Mouse (Mus musculus): ENCODE results near the gene Arhgap18.

The Arhgap18 gene

DNA sequence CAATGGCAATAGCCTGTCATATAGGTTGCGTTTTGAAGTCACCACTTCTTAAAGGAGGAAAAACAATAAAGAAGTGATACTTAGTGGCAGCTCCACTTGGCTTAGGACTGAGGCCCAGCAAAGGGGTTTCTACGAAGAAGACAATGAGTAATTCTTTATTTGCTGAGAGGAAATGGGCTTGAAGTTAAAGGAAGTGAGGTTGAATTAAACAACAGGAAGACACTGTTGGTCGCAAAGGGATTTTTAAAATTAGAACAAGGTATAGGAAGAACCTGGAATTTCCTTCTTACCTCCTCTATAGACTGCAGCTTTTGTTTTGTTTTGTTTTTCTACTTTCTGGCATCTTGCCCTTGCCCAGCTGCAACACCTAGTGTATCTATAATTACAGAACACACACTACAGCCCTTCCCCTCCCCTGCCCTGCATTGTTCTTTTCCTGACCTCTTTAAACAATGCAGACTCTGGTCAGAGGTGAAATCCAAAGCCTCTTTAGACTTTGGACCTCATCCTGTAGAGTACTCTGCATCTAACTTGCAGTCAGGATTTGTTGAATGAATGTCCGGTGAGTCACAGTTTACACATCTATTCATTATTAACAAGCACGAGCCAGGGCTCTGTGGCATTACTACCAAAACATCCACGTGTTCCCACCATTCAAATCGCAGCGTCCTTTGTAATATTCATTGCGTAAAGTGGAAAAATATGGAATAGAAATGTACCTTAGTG, 75.4 kb downstream of the Arhgap18 start:
- no peak overlapping the region for H3K4me3 ChIP-seq (replicated peaks; ENCODE audit: low read length)
- H3K27me3 ChIP-seq (ENCODE audit: insufficient read depth, low read length), result no peaks in the 10 kb centered on the region
- TF ChIP-seq NANOG (IDR thresholded peaks at IDR 0.05; ENCODE audit: borderline replicate concordance, low read length), result no peak
- TF ChIP-seq CTCF (conservative IDR thresholded peaks at IDR 0.05; ENCODE audit: low read length), result no peak
- TF ChIP-seq POU5F1 (IDR thresholded peaks at IDR 0.05; ENCODE audit: borderline replicate concordance, low read length), result no peak
- no peaks in the 10 kb centered on the region for H3K36me3 ChIP-seq (ENCODE audit: insufficient read depth, low read length)
- H3K9me3 ChIP-seq (ENCODE audit: low read length), result peaks cover 6% of the 10 kb centered on the region
- H3K4me1 ChIP-seq (replicated peaks; ENCODE audit: low read depth, low read length), result no peaks in the 10 kb centered on the region

DNA sequence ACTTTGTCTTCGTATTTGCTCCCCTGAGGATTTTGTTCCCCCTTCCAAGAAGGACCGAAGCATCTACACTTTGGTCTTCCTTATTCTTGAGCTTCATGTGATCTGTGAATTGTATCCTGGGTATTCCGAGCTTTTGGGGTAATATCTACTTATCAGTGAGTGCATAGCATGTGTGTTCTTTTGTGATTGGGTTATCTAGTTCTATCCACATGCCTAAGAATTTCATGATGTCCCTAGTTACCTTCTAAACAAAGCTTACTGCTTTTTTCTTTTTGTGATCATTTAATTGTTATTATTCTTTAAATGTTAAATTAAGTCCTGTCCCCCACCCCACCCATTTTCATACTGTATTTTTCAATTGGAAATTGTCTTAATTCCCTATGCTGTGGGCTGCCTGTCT, 78.8 kb downstream of the Arhgap18 start:
- H3K9me3 ChIP-seq (ENCODE audit: low read length), result peaks cover 6% of the 10 kb centered on the region
- H3K4me1 ChIP-seq (replicated peaks; ENCODE audit: low read depth, low read length), result no peaks in the 10 kb centered on the region
- no peaks in the 10 kb centered on the region for H3K27me3 ChIP-seq (ENCODE audit: insufficient read depth, low read length)
- TF ChIP-seq NANOG (IDR thresholded peaks at IDR 0.05; ENCODE audit: borderline replicate concordance, low read length) (no peak), CTCF (conservative IDR thresholded peaks at IDR 0.05; ENCODE audit: low read length) (no peak), POU5F1 (IDR thresholded peaks at IDR 0.05; ENCODE audit: borderline replicate concordance, low read length) (no peak)
- H3K36me3 ChIP-seq (ENCODE audit: insufficient read depth, low read length), result no peaks in the 10 kb centered on the region
- H3K4me3 ChIP-seq (replicated peaks; ENCODE audit: low read length), result no peak overlapping the region

DNA sequence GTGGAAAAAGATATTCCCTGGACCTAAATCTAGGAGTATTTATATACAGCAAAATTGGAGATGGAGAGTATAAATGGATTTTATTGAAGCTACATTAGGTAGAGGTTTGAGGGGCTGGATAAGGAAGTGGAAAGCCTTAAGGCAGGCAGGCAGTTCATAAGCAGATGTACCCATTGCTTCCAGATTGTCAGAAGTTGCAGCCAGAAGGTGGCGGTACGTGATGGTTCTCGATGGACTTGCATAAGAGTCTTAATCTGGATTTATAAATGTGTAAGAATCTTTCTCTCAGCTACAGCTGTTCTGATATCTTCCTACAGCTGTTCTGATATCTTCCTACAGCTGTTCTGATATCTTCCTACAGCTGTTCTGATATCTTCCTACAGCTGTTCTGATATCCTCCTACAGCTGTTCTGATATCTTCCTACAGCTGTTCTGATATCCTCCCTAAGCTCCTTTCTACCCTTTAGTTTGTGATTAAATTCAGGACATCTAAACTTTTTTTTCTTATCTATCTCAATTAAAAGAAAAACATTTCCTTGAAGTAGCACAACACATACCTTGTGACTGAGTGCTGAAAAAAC, 79.5 kb downstream of the Arhgap18 start:
- no peaks in the 10 kb centered on the region for H3K4me1 ChIP-seq (replicated peaks; ENCODE audit: low read depth, low read length)
- no peaks in the 10 kb centered on the region for H3K36me3 ChIP-seq (ENCODE audit: insufficient read depth, low read length)
- H3K27me3 ChIP-seq (ENCODE audit: insufficient read depth, low read length), result no peaks in the 10 kb centered on the region
- H3K4me3 ChIP-seq (replicated peaks; ENCODE audit: low read length), result no peak overlapping the region
- TF ChIP-seq CTCF (conservative IDR thresholded peaks at IDR 0.05; ENCODE audit: low read length) (no peak), POU5F1 (IDR thresholded peaks at IDR 0.05; ENCODE audit: borderline replicate concordance, low read length) (no peak), NANOG (IDR thresholded peaks at IDR 0.05; ENCODE audit: borderline replicate concordance, low read length) (no peak)
- peaks cover 6% of the 10 kb centered on the region for H3K9me3 ChIP-seq (ENCODE audit: low read length)

DNA sequence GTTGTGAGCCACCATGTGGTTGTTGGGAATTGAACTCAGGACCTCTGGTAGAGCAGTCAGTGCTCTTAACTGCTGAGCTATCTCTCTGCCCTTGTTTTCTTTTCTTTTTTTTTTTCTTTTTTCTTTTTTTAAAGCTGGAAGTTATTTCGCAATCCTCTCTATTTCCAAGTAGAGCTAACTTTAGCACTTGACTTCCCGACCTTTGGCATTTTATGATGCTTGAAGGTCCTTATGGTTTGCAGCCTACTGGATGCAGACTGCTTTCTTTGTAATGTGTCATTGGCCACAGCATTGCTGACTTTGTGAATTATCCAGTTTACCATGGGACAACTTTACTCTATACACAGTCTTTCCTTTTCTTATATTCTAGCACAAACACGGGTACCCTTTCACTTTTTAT, 80.2 kb downstream of the Arhgap18 start:
- H3K4me3 ChIP-seq (replicated peaks; ENCODE audit: low read length), result no peak overlapping the region
- H3K9me3 ChIP-seq (ENCODE audit: low read length), result peaks cover 6% of the 10 kb centered on the region
- H3K27me3 ChIP-seq (ENCODE audit: insufficient read depth, low read length), result no peaks in the 10 kb centered on the region
- no peaks in the 10 kb centered on the region for H3K36me3 ChIP-seq (ENCODE audit: insufficient read depth, low read length)
- H3K4me1 ChIP-seq (replicated peaks; ENCODE audit: low read depth, low read length), result no peaks in the 10 kb centered on the region
- TF ChIP-seq POU5F1 (IDR thresholded peaks at IDR 0.05; ENCODE audit: borderline replicate concordance, low read length), result no peak
- no peak for TF ChIP-seq CTCF (conservative IDR thresholded peaks at IDR 0.05; ENCODE audit: low read length)
- TF ChIP-seq NANOG (IDR thresholded peaks at IDR 0.05; ENCODE audit: borderline replicate concordance, low read length), result no peak

DNA sequence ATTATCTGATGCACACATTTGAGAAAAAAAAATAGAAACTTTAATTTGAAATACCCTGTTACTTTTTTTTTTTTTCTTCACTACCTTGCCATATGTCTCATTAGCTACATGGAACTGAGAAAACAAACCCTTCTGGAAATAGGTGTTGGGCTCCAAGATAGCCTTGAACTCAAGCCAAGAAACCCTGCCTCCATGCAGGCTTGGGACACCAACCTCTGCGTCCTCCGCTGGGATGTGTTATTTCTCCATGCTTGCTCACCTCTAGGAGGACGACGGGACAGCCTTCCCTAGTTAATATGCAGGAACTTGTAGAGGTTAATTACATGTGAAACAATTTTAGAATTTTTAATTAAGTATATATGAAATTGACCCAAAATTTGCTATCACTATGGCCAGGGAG, 96.1 kb downstream of the Arhgap18 start:
- Histone ChIP-seq H3K4me3 (replicated peaks; ENCODE audit: low read length) (no peak overlapping the region), H3K36me3 (ENCODE audit: insufficient read depth, low read length) (no peaks in the 10 kb centered on the region), H3K27me3 (ENCODE audit: insufficient read depth, low read length) (no peaks in the 10 kb centered on the region), H3K4me1 (replicated peaks; ENCODE audit: low read depth, low read length) (no peaks in the 10 kb centered on the region), H3K9me3 (ENCODE audit: low read length) (peaks cover under 1% of the 10 kb centered on the region; the same call in 1 of the 2 replicates)
- no peak for TF ChIP-seq NANOG (IDR thresholded peaks at IDR 0.05; ENCODE audit: borderline replicate concordance, low read length)
- no peak for TF ChIP-seq POU5F1 (IDR thresholded peaks at IDR 0.05; ENCODE audit: borderline replicate concordance, low read length)
- TF ChIP-seq CTCF (conservative IDR thresholded peaks at IDR 0.05; ENCODE audit: low read length), result no peak

DNA sequence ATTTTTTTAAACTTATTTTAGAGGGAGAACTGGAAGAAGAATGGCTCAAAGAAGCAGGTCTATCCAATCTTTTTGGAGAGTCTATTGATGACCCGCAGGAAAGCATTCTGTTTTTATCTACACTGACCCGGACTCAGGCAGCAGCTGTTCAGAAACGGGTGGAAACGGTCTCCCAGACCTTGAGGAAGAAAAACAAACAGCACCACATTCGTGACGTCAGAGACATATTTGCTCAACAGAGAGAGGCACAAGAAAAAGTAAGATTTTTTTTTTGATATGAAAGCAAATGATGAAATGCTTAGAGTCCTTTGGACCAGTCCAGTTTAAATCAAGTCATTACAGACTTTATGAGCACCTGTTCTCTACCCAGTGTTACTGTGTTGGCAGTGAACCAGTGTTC, 96.6 kb downstream of the Arhgap18 start:
- TF ChIP-seq POU5F1 (IDR thresholded peaks at IDR 0.05; ENCODE audit: borderline replicate concordance, low read length) (no peak), NANOG (IDR thresholded peaks at IDR 0.05; ENCODE audit: borderline replicate concordance, low read length) (no peak), CTCF (conservative IDR thresholded peaks at IDR 0.05; ENCODE audit: low read length) (no peak)

DNA sequence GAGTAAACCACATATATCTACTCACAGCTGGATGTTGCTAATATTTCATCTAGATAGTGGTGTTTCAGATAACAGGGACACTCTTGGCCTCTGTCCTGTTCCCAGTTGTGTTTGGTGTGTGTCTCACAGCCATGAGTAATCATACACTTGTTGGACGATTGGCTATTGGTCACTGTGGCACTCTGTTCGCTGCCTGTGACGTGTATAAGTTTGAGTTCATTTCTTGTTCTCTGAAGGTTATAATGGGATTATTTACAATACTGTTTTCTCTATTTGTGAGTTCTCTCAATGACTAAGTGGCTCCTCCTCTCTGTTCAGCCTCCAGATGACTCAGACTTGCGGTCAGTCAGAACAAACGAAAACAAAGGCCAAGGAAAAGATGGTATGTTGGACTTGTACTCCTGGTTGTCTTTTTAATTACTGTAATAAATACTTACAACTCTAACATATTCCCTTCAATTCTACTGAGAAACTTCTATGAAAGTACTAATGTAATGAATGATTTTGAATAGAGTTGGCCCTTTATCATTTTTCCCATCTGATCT, 101.4 kb downstream of the Arhgap18 start:
- Histone ChIP-seq H3K36me3 (ENCODE audit: insufficient read depth, low read length) (no peaks in the 10 kb centered on the region), H3K9me3 (ENCODE audit: low read length) (no peaks in the 10 kb centered on the region), H3K4me1 (replicated peaks; ENCODE audit: low read depth, low read length) (no peaks in the 10 kb centered on the region), H3K27me3 (ENCODE audit: insufficient read depth, low read length) (no peaks in the 10 kb centered on the region), H3K4me3 (replicated peaks; ENCODE audit: low read length) (no peak overlapping the region)
- TF ChIP-seq NANOG (IDR thresholded peaks at IDR 0.05; ENCODE audit: borderline replicate concordance, low read length) (no peak), POU5F1 (IDR thresholded peaks at IDR 0.05; ENCODE audit: borderline replicate concordance, low read length) (no peak), CTCF (conservative IDR thresholded peaks at IDR 0.05; ENCODE audit: low read length) (no peak)

More for the DNA sequence above, 96.6 kb downstream of the Arhgap18 start:
- H3K27me3 ChIP-seq (ENCODE audit: insufficient read depth, low read length), result no peaks in the 10 kb centered on the region
- no peak overlapping the region for H3K4me3 ChIP-seq (replicated peaks; ENCODE audit: low read length)
- H3K9me3 ChIP-seq (ENCODE audit: low read length), result no peaks in the 10 kb centered on the region
- H3K4me1 ChIP-seq (replicated peaks; ENCODE audit: low read depth, low read length), result no peaks in the 10 kb centered on the region
- H3K36me3 ChIP-seq (ENCODE audit: insufficient read depth, low read length), result no peaks in the 10 kb centered on the region

DNA sequence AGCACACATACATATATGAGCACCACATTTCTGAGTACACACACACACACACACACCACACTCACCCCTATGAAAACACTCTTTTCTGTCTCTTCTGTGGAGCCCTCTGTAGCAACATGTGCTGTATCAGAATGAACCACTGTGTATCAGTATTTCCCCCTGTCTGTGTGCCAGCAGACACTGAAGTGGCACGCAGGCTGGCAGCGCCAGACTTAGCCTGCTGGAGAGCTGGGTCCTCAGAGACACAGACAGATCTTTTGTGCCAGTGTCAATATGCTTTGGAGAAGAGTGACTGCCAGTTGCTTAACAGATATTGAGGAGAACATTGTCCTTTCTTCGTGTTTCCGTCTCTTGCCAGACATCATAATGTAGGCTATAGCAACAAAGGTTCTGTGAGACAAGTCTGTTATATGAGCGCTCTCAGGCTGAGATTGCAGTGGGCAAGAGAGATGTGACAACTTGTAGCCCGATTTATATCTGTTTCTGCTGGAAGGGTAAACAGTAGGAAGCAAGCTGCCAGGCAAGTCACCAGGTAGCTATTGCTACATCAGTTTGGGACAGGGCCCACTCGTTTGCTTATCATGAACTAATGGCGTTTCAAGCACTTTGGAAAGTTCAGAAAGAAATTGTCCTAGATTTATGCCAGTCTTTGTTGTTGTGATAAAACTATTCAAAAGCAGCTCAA, 102.8 kb downstream of the Arhgap18 start:
- H3K36me3 ChIP-seq (ENCODE audit: insufficient read depth, low read length), result no peaks in the 10 kb centered on the region
- no peak for TF ChIP-seq CTCF (conservative IDR thresholded peaks at IDR 0.05; ENCODE audit: low read length)
- no peak for TF ChIP-seq POU5F1 (IDR thresholded peaks at IDR 0.05; ENCODE audit: borderline replicate concordance, low read length)
- no peak for TF ChIP-seq NANOG (IDR thresholded peaks at IDR 0.05; ENCODE audit: borderline replicate concordance, low read length)
- H3K4me3 ChIP-seq (replicated peaks; ENCODE audit: low read length), result no peak overlapping the region

More for the DNA sequence above, 102.8 kb downstream of the Arhgap18 start:
- H3K27me3 ChIP-seq (ENCODE audit: insufficient read depth, low read length), result no peaks in the 10 kb centered on the region
- H3K4me1 ChIP-seq (replicated peaks; ENCODE audit: low read depth, low read length), result no peaks in the 10 kb centered on the region
- H3K9me3 ChIP-seq (ENCODE audit: low read length), result no peaks in the 10 kb centered on the region

Data from E14TG2a.4 (cell line).